Mouse (Mus musculus): Measurements from ENCODE around the gene St6galnac3.

St6galnac3 gene

DNA sequence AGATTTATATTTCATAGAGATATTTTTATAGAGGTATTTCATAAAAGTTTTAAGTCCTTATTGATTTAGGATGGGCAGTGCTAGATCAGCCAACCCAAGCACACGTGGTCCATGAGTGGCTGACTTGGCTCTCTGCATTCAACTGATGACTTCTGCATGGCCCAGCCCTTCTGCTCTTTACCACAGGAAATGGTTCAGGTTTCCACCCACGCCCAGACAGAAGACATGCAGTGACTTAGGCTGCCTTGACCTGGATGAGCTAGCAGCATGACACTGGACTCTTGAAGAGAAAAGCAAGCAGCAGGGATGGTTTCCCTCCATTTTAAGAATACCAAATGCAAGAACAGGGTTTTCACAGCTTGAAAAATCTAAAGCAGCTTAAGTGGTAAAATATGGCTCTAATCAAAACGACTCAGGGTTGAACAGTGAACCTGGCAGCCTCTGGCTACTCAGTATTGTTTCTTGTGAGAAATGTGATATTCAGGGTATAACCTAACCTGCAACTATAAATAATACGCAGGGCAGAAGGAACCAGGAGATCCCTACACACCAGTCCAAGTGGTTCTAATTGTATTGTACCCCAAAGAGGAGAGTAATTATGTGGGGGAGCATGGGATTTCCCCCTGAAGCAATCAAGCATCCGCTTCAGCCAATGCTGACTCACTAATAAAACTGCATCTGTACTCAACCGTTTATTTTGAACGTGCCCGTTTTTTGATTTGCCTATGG lies 448.7 kb downstream of the St6galnac3 start:
- no peak for DNase-seq

- no peak for DNase-seq
Measured at GRCm38 (mm10) chr3:153272241-153272640, 452.7 kb downstream of the St6galnac3 start.

DNA sequence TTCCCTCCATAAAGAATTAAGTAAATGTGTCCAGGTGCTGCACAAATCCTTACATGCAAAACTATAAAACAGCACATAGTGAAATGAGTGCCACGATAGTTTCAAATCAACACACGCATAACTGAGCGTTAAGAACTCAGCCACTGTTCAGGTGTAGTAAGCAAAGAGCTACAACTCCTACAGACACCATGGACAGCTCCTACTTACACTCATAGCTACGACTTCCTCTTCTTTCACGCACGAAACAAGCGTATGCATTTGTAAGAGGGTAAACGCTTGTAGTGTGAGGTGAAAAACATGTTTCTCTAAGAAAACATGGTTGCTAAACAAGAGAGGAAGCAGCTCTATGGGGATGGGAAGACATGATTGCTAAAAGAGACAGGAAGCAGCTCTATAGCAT lies 457.6 kb downstream of the St6galnac3 start:
- DNase-seq = no peak

DNA sequence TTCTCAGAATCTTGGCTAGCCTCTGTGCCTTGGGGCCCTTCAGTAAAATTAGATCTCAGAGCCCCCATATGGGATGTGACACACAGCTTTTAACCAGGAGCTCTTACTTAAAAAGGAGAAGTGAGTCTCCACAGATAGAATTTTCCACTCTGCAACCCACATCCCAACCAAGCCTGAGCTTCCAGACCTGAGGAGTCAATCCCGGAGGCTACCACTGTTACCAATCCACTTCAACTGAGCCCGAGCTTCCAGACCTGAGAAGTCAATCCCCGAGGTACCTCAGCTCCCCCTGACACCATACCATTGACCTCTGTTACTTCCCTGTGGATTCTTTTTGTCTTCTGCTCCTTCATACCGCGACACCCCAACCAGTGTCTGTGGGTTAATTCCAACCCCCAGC lies 463.0 kb downstream of the St6galnac3 start:
- DNase-seq = no peak

- DNase-seq = no peak
Measured at GRCm38 (mm10) chr3:153260225-153260933, 464.6 kb downstream of the St6galnac3 start.

GRCm38 (mm10) chr3:153255910-153256309 lies 469.1 kb downstream of the St6galnac3 start:
- no peak for DNase-seq

GRCm38 (mm10) chr3:153251653-153252052 lies 473.3 kb downstream of the St6galnac3 start:
- no peak for DNase-seq

DNA sequence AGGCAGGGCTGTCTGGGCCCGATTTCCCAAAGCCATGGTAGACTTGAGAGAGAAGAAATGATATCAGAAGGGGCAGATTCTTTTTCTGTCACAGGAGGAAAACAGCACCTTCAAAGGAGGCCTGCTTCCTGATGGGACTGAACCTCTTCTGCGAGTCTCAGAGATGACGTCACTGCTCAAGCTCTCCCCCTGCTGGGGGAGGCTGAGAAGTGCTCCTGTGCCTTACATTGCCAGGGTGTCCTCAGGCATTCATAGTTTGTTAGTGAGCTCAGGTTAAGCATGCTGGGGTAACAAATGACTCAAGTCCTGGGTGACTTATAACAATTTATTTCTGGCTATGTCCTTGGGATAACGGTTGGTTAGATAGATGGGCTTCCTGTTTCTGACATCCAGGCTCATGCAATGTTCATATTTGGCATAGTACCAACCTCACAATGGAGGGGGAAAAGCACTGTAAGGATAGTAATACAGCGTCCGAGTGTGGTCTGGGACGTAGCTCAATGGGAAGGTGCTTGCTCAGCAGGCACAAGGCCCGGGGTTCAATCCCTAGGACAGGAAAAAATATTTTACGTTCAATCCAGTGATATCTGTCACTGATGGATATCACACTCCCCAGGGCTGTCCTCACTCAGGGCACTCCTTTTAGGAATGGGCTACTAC lies 474.2 kb downstream of the St6galnac3 start:
- peak; percentile 73 to 79 for DNase-seq

DNA sequence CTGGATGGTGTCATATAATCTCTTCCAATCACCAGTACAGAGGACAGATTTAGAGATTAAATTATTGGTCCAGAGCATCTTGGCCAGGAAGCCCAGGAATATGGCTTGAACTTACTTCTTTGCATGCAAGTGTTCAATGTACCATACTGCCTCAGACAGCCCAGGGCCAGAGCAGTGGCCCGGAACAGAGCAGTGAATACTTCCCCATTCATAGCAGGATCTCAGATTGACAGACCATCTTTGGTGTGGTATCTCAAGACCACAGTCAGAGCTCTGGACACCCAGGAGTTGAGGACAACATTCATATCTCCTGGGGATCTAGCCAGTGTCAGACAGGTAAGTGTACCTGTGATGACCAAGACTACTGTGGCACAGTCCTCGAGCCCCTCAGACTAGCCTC lies 476.1 kb downstream of the St6galnac3 start:
- DNase-seq = no peak

DNA sequence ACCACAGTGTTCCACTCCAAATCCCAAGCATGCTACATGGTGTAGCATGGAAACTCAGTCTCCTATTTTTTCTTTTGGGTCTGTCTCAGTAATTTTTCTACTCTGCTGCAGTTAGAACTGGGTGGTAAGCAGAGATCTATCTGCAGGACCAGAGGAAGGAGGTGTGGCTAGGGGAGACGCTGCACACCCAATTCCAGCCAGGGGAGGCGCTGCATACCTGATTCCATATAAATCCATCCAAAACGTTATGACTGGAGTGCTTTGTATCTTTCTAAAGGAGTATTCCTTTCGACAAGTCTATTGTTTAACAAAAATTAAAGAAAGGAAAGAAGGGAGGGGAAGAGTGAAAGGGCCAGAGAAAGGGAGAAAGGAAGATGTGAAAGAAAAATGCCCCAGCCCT lies 476.9 kb downstream of the St6galnac3 start:
- DNase-seq = peak in 1 of 2 experiments; percentile 19

DNA sequence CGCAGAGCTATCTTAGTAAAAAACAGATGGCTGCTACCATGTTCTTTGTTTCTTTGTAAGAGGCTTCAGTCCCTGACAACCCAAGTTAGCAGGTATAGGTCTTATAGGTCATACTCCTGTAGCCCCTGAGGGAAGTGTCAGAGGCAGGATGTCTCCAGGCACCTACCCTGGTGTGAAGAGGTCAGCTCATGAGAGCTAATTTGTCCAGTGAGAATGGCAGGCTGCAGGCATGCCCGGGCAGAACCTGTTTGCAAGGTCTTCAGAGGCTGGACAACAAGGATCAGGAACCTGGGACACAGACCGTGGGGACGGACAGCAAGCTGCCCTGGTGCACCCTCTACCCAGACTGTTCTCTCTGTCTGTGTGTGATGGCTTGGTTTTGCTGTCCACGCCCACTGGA lies 482.4 kb downstream of the St6galnac3 start:
- no peak for DNase-seq

DNA sequence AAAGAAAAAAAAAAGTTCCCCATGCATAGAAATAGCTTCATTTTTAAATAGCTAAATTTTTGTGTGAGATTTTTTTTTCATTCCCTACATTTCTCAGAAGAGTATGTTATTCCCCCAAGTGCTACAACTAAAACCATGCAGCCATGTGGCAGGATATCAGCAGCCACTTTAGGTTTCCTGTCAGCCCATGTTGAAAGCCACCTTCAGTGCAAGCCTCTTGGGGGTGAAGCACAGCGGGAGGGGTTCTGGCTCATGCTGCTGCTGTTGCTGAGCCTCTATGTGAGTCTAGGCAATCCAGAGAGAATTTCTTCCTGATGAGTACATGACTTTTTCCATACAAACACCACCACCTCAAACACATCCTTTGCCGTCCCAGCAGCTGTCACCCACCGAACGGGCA lies 483.8 kb downstream of the St6galnac3 start:
- no peak for DNase-seq

DNA sequence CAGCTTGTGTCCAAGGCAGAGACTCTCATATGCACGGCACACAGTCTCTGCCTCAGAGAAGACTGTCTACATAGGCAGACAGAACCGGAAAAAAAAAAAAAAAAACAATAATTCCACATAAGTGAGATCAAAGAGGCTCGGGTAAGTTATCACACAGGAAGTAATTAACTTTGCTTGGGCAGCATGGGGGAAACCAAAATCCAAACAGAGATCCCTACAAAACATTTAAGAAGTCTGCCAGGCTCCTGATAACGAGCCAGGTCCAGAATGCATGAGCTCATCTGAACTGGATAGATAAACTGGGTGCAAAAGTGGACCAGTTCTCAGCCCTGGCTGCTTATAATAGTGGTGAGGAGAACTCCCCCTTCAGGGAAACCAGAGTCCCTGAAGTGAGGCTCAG lies 484.6 kb downstream of the St6galnac3 start:
- DNase-seq = no peak

DNA sequence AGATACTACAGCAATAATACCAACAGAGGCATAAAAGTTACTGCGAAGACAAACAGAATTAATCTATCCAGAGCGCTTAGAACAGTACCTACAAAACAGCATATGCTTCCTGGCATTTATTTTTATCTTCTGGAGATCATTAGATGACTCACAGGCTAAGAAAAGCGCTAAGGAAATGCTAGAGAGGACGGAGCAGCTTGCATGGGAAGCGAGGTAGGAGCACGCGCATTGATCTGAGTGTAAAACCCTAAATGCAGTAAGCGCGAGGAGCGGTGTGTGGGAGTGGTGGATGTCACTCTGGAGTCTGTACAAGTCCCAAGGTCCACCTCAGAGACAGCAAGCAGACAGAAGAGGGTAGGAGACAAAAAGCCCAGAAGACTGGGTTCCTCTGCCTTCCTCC lies 486.6 kb downstream of the St6galnac3 start:
- DNase-seq = no peak

GRCm38 (mm10) chr3:153236262-153236661 lies 488.7 kb downstream of the St6galnac3 start:
- DNase-seq = no peak

DNA sequence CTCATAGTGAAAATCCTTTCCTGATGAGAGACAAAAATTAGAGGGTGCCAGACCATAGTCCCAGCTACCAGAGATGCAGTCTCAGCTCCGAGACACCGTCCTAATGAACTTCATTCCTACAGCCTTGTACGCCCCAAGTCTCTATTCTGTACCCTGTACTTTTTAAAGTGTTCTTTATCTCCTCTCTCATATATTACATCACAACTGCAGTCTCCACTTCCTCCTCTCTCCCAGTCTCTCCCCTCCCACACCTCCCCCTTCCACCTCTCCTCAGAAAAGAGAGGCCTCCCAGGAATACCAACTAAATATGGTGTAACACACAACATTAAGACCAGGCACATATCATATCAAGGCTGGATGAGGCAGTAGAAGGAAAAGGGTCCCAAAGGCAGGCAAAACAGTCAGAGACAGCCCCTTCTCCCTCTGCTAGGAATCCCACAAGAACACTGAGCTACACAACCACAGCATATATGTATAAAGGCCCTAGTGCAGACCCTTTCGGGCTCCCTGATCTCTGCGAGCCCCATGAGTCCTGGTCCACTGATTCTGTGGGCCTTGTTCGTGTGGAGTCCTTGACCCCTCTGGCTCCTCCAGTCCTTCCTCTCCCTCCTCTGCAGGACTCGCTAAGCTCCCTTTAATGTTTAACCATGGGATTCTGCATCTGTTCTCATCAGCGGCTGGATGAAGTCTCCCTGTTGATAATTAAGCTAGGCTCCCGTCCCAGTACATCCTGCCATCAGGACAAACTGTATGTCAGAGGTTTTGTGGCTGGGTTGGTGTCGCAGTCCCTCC lies 502.2 kb downstream of the St6galnac3 start:
- DNase-seq = no peak

DNA sequence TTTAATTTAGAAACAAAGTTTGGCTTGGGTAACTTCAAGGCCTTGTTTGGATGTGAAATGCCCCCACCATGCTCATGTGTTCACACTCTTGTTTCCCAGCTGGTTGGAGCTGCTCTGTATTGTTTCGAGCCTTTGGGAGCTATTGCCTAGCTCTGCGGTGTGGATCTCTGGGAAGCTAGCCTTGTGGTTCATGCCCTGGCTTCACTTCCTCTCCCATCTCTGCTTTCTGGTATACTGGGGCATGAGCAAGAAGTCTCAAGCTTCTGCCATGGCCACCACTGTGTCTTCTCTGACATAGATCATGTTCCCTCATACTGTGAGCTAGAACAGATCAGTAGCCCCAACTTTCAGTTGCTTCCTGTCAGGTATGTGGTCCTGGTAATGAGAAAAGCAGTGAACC lies 505.6 kb downstream of the St6galnac3 start:
- no peak for DNase-seq

- DNase-seq = no peak
Measured at GRCm38 (mm10) chr3:153208186-153208585, 516.8 kb downstream of the St6galnac3 start.

- no peak for DNase-seq
Measured at GRCm38 (mm10) chr3:153204046-153204445, 520.9 kb downstream of the St6galnac3 start.

DNA sequence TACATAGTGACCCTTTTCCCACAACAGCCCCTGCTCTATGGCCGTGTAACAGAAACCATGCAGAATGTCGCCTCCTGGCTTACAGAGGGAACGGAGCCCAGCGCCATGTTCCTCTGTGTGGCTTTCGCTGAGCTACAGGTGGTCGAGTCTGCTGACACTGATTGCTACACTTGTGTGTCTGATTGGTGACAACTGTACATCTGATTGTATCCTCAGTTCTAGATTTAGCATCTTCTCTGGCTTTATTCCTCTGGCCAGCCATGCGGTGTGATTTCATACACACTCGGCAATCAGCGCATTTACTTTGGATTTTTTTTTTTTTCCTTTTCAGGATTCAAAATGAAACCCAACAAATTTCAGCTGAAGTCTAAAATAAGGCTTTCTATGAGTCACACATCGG lies 523.1 kb downstream of the St6galnac3 start:
- DNase-seq = no peak

DNA sequence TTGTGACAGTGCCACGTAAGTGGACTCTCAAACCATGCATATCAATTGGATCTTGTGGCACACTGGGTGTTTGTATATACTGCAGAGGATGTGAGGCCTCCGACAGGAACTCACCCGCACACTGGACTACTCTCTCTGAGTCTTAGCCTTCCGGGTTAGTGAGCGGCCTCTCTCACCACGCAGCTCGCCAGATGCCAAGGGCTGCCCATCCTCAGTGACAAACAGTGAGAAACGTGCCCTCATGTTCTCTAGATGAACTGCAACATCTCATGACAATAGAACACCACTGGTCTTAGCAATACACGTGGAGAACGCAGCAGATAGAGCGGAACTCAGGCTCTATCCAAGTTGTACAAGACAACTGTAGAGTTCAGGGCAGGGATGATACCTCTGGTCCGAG lies 524.2 kb downstream of the St6galnac3 start:
- DNase-seq = no peak

GRCm38 (mm10) chr3:153200076-153200475 lies 524.9 kb downstream of the St6galnac3 start:
- no peak for DNase-seq

DNA sequence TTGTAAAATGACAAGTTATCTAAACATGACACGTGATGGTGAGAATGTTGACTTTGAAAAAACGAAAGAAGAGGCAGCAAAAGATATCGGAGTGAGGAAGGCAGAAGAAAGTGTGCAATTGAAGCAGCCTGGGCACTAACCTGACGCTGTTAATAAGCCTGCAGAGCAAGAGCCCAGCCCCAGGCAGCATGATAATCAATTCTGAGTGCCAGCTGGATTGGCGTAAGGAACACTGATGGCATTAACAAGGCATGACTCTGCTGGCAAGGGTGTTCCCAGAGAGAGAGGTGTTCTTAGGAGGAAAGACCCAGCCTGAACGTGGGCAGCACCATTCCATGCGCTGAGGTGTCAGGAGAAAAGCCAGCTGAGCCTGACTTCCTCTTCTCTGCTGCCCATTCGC lies 525.7 kb downstream of the St6galnac3 start:
- no peak for DNase-seq
